Mouse (Mus musculus) bone marrow macrophage, adult 2 months (primary cell): ENCODE data around the gene Fgf15. TPM values are rescaled to one million over a fixed set of nuclear protein-coding genes. Genes with fewer than 3 reads are reported as not detected.

Experiments used
- H3K27ac ChIP-seq: 2 replicates; pipeline ENCODE4 v1.5.1; 2012; ENCODE audit warnings: low read depth, low read length; ENCODE audit not compliant: insufficient read depth
- H3K4me1 ChIP-seq: 2 replicates; pipeline ENCODE4 v1.6.1; 2012; ENCODE audit warnings: low read length; ENCODE audit not compliant: control insufficient read depth, insufficient read depth
- H3K4me3 ChIP-seq: 2 replicates; pipeline ENCODE4 v1.5.1; 2012; ENCODE audit warnings: mild to moderate bottlenecking, low read length, moderate library complexity; ENCODE audit not compliant: insufficient read depth
- CTCF ChIP-seq: IDR thresholded peaks from 2 replicates; pipeline ENCODE4 v1.5.1; 2012; ENCODE audit warnings: low read depth, mild to moderate bottlenecking, low read length, moderate library complexity
- POLR2A ChIP-seq: IDR thresholded peaks from 2 replicates; pipeline ENCODE4 v1.6.1; 2012; ENCODE audit warnings: mild to moderate bottlenecking, low read depth, low read length, borderline replicate concordance
- polyA plus RNA-seq: library from polyadenylated mRNA; stranded (reverse); fragments of >200 nt; gene quantifications from 2 replicates; pipeline ENCODE4 v1.2.4, GENCODE M21; 2012; ENCODE audit not compliant: missing spikeins, insufficient read depth, insufficient read length

The Fgf15 gene
- not detected in 2 replicates for polyA plus RNA-seq

GRCm38 (mm10) chr7:144896294-144897218, at the start of gene Fgf15:
Gene Fgf15, plus strand, starts transcription at chr7:144896531.
- TF ChIP-seq POLR2A, result no peak
- TF ChIP-seq CTCF, result no peak
- Histone ChIP-seq H3K27ac (no peak within 1 kb of the TSS), H3K4me3 (peak within 1 kb of the TSS; percentile 37), H3K4me1 (no peaks in the 10 kb centered on the region; the same call in 1 of the 2 replicates)

DNA sequence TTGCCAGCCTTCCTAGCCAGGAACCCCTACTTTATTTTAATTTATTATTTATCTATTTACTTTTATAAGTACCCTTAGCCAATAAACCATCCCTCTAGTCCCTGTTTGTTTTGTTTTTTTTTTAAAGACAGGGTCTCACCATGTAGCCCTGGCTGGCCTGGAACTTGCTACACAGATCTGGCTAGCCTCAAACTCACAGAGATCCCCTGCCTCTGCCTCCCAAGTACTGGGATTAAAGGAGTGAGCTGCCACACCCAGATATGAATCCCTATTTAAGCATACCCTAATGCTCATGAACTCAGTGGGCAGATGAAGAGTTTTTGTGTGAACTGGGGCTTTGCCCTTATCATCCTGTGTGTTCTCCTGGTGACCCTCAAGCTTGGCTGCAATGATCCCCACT, 49.3 kb upstream of the Fgf15 start, which contains the start of gene Fgf4:
Gene Fgf4, plus strand, starts transcription at position 301 of the 400 bp plus-strand sequence.
- Histone ChIP-seq H3K4me3 (no peak within 1 kb of the TSS), H3K4me1 (no peaks in the 10 kb centered on the region), H3K27ac (no peak within 1 kb of the TSS)
- TF ChIP-seq POLR2A (no peak), CTCF (no peak)

DNA sequence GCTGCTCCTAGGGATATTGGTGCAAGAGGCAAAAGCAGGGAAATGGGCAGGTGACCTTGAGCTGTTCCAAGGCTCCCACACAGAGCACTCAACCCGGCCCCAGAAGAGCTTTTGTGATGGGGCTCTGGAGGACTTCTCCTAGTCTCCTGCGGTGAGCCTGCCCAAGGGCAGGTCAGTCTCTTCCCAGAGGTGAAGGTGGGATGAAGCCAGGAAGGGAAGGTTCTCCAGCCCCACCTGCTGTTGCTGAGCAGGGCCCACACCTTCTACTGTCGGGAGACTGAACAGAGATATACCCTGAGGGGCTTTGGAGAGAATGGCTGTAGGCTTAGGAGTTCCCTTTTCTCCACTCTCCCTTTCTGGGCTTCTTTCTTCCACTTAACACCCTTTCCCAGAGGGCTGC, 45.0 kb upstream of the Fgf15 start:
- Histone ChIP-seq H3K27ac (no peak overlapping the region), H3K4me1 (no peaks in the 10 kb centered on the region), H3K4me3 (no peak overlapping the region)
- TF ChIP-seq POLR2A (no peak), CTCF (no peak)

DNA sequence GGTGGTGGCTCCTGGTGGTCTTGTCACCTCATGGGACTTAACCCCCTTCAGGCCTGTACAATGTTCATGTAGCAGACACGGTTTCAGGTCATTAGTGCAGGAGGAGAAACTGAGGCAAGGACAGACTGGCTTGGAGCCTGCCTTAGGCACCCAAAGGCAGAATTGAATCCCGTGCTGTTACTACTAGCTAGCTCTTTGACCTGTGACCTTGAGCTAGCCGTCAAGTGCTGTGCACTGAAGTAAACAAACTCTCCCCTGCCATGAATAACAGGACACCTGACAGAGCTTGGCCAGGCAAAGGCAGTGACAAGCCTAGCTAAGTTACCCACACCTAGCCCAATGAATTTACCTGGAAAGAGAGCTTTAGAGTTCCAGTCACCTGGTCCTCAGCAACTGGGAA, 41.4 kb upstream of the Fgf15 start:
- Histone ChIP-seq H3K27ac (no peak overlapping the region), H3K4me3 (no peak overlapping the region), H3K4me1 (no peaks in the 10 kb centered on the region)
- TF ChIP-seq POLR2A (no peak), CTCF (no peak)

GRCm38 (mm10) chr7:144857158-144857557, 39.2 kb upstream of the Fgf15 start:
- no peak overlapping the region for H3K27ac ChIP-seq
- no peaks in the 10 kb centered on the region for H3K4me1 ChIP-seq
- no peak overlapping the region for H3K4me3 ChIP-seq
- TF ChIP-seq POLR2A, result no peak
- no peak for TF ChIP-seq CTCF

DNA sequence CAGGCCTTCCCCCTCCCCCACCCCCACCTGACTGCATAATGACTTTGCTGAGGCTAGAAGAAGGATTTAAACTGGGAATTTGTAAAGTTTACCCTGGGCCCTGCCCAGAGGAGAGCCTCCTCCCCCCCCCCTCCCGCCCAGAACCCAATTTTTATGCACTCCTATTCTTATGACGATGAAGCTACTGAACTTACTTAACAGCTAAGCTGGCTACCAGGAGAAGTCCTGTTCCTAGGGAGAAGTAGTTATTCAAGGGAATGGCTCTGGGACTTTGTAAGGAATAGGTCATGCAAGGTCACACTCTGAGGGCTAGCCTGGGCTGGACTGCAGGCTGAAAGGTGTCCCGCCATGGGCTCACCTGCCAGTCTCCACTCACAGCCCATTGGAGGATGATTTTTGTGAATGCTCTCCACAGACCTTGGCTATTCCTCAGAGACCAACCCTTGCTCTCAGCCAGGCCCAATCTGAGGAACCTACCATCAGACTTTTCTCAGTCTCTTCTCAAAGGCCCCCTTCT, 38.4 kb upstream of the Fgf15 start:
- Histone ChIP-seq H3K27ac (no peak overlapping the region), H3K4me3 (no peak overlapping the region), H3K4me1 (no peaks in the 10 kb centered on the region)
- TF ChIP-seq POLR2A (no peak), CTCF (no peak)

GRCm38 (mm10) chr7:144858702-144859101, 37.6 kb upstream of the Fgf15 start:
- Histone ChIP-seq H3K4me1 (no peaks in the 10 kb centered on the region), H3K4me3 (no peak overlapping the region)

GRCm38 (mm10) chr7:144861056-144861768, 35.1 kb upstream of the Fgf15 start:
- Histone ChIP-seq H3K4me3 (no peak overlapping the region), H3K27ac (no peak overlapping the region), H3K4me1 (no peaks in the 10 kb centered on the region)
- TF ChIP-seq CTCF, result no peak
- TF ChIP-seq POLR2A, result no peak

More at GRCm38 (mm10) chr7:144858702-144859101, 37.6 kb upstream of the Fgf15 start:
- TF ChIP-seq CTCF (no peak), POLR2A (no peak)
- H3K27ac ChIP-seq, result no peak overlapping the region

GRCm38 (mm10) chr7:144861769-144862070, 34.6 kb upstream of the Fgf15 start:
- no peak for TF ChIP-seq POLR2A
- no peak for TF ChIP-seq CTCF
- Histone ChIP-seq H3K4me3 (no peak overlapping the region), H3K27ac (no peak overlapping the region), H3K4me1 (no peaks in the 10 kb centered on the region)
